Mouse (Mus musculus): ENCODE data around the gene Irs3. TPM values are rescaled to one million over a fixed set of nuclear protein-coding genes. Genes with fewer than 3 reads are reported as not detected.

Gene Irs3
- polyA plus RNA-seq, 1 experiment from 2014 or later, result 0.09 TPM

DNA sequence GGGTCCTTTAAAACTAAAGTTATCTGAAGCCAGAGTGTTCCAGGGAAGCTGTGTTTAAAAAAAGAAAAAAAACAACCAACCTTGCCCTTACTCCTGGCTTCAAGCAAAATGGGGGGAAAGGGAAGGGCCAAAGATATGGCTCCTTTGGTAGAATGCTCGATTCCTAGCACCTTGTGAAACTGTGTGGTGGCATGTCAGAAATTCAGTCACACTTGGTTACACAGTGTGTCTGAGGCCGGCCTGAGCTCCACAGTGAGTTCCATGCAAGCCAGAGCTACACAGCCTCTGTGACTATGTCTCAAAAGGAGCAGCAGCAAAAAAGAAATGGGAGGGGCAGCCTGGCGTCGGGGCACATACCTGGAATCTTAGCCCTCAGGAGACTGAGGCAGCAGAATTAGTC, 3.7 kb upstream of the Irs3 start:
- 33% methylated on average over 4 of the region's 4 CpGs for WGBS
- H3K27me3 ChIP-seq (replicated peaks; ENCODE audit: control insufficient read depth, insufficient read depth, low read length), result peaks cover 18% of the 10 kb centered on the region
- no peak overlapping the region for H3K4me2 ChIP-seq (ENCODE audit: low read length)
- ATAC-seq, result no peak
- no peak overlapping the region for H3K27ac ChIP-seq (ENCODE audit: low read length)
- H3K4me3 ChIP-seq (replicated peaks; ENCODE audit: low read length), result no peak overlapping the region
- H3K9ac ChIP-seq (replicated peaks; ENCODE audit: low read depth, low read length), result no peak overlapping the region
- peaks cover 5% of the 10 kb centered on the region; the same call in 1 of the 2 replicates for H3K36me3 ChIP-seq (ENCODE audit: control insufficient read depth, insufficient read depth)
- H3K9me3 ChIP-seq (ENCODE audit: control insufficient read depth, low read length), result no peaks in the 10 kb centered on the region
- peaks cover 10% of the 10 kb centered on the region; the same call in 1 of the 2 replicates for H3K4me1 ChIP-seq (replicated peaks; ENCODE audit: control insufficient read depth, insufficient read depth, low read length)

- no peak overlapping the region for H3K9ac ChIP-seq (replicated peaks; ENCODE audit: low read depth, low read length)
- no peaks in the 10 kb centered on the region for H3K9me3 ChIP-seq (ENCODE audit: control insufficient read depth, low read length)
- peak; percentile 57; the same call in 1 of the 2 replicates for ATAC-seq
- H3K36me3 ChIP-seq (ENCODE audit: control insufficient read depth, insufficient read depth), result peaks cover 5% of the 10 kb centered on the region; the same call in 1 of the 2 replicates
- H3K4me3 ChIP-seq (replicated peaks; ENCODE audit: low read length), result no peak overlapping the region
- 84% methylated on average over 9 of the region's 9 CpGs for WGBS
- no peak overlapping the region for H3K4me2 ChIP-seq (ENCODE audit: low read length)
- H3K27me3 ChIP-seq (replicated peaks; ENCODE audit: control insufficient read depth, insufficient read depth, low read length), result peaks cover 27% of the 10 kb centered on the region
- peaks cover 10% of the 10 kb centered on the region; the same call in 1 of the 2 replicates for H3K4me1 ChIP-seq (replicated peaks; ENCODE audit: control insufficient read depth, insufficient read depth, low read length)
- H3K27ac ChIP-seq (ENCODE audit: low read length), result no peak overlapping the region
Observed at GRCm38 (mm10) chr5:137647827-137648601, 2.5 kb upstream of the Irs3 start.

GRCm38 (mm10) chr5:137645091-137645651, 343 bp downstream of the Irs3 start:
- Histone ChIP-seq H3K9ac (replicated peaks; ENCODE audit: low read depth, low read length) (peak overlapping the region; percentile 41; the same call in 1 of the 2 replicates), H3K4me2 (ENCODE audit: low read length) (peak overlapping the region; percentile 44), H3K4me1 (replicated peaks; ENCODE audit: control insufficient read depth, insufficient read depth, low read length) (peaks cover 10% of the 10 kb centered on the region; the same call in 1 of the 2 replicates), H3K9me3 (ENCODE audit: control insufficient read depth, low read length) (no peaks in the 10 kb centered on the region), H3K27me3 (replicated peaks; ENCODE audit: control insufficient read depth, insufficient read depth, low read length) (peaks cover 27% of the 10 kb centered on the region), H3K4me3 (replicated peaks; ENCODE audit: low read length) (peak overlapping the region; percentile 32), H3K27ac (ENCODE audit: low read length) (no peak overlapping the region), H3K36me3 (ENCODE audit: control insufficient read depth, insufficient read depth) (peaks cover 4% of the 10 kb centered on the region; the same call in 1 of the 2 replicates)
- 2% methylated on average over 44 of the region's 44 CpGs for WGBS
- no peak for ATAC-seq

GRCm38 (mm10) chr5:137644484-137644883, 1.0 kb downstream of the Irs3 start:
- Histone ChIP-seq H3K9me3 (ENCODE audit: control insufficient read depth, low read length) (no peaks in the 10 kb centered on the region), H3K4me2 (ENCODE audit: low read length) (no peak overlapping the region), H3K4me3 (replicated peaks; ENCODE audit: low read length) (no peak overlapping the region), H3K27me3 (replicated peaks; ENCODE audit: control insufficient read depth, insufficient read depth, low read length) (peaks cover 27% of the 10 kb centered on the region), H3K9ac (replicated peaks; ENCODE audit: low read depth, low read length) (no peak overlapping the region), H3K27ac (ENCODE audit: low read length) (no peak overlapping the region), H3K36me3 (ENCODE audit: control insufficient read depth, insufficient read depth) (peaks cover 10% of the 10 kb centered on the region), H3K4me1 (replicated peaks; ENCODE audit: control insufficient read depth, insufficient read depth, low read length) (peaks cover 5% of the 10 kb centered on the region; the same call in 1 of the 2 replicates)
- 40% methylated on average over 19 of the region's 19 CpGs for WGBS
- no peak for ATAC-seq

DNA sequence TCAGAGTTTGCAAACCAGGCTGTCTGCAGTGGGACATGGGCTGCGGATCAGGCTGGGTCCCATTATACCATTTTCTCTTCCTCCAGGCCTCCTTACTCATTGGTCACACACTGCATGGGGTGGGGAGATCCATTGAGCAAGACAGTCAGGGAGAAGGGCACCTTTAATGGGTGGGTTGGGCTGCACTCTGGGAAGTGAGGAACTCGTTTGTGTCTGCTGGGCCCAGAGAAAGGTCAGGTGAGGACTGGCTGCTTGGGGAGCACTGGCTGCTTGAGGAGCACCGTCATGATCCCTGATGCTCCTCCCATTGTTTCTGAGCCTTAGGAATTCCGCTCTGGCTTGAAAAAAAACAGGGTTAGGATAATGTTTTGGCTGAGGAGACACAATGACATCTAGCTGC, 2.6 kb downstream of the Irs3 start:
- no peak overlapping the region for H3K4me2 ChIP-seq (ENCODE audit: low read length)
- H3K4me1 ChIP-seq (replicated peaks; ENCODE audit: control insufficient read depth, insufficient read depth, low read length), result peaks cover 5% of the 10 kb centered on the region; the same call in 1 of the 2 replicates
- peaks cover 17% of the 10 kb centered on the region for H3K36me3 ChIP-seq (ENCODE audit: control insufficient read depth, insufficient read depth)
- no peak overlapping the region for H3K4me3 ChIP-seq (replicated peaks; ENCODE audit: low read length)
- H3K9ac ChIP-seq (replicated peaks; ENCODE audit: low read depth, low read length), result no peak overlapping the region
- ATAC-seq, result no peak
- 55% methylated on average over 4 of the region's 4 CpGs for WGBS
- H3K9me3 ChIP-seq (ENCODE audit: control insufficient read depth, low read length), result no peaks in the 10 kb centered on the region
- H3K27me3 ChIP-seq (replicated peaks; ENCODE audit: control insufficient read depth, insufficient read depth, low read length), result peaks cover 27% of the 10 kb centered on the region
- no peak overlapping the region for H3K27ac ChIP-seq (ENCODE audit: low read length)

DNA sequence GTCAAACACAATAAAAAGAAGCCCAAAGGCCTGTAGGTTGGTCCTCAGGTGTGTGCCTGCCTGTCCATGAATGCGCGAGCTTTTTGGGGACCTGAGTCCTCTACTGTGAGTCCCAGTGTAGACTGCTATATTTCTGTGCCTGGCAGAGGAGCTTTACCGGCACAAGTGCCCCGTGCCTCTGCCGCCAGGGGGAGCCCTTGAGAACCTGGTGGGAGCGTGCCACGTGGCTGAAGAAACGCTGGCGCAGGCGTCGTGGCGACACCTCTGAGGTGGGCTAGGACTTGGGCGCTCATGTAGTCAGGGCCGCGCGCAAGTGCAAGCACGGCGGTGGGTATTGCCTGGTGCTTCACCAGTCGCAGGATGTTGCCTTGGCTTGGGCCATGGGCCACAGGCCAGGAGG, 4.5 kb downstream of the Irs3 start, which contains the start of gene Sap25:
Sap25 (plus strand) TSS at position 281 of the 400 bp plus-strand sequence.
- Histone ChIP-seq H3K27me3 (replicated peaks; ENCODE audit: control insufficient read depth, insufficient read depth, low read length) (peaks cover 24% of the 10 kb centered on the region), H3K36me3 (ENCODE audit: control insufficient read depth, insufficient read depth) (peaks cover 31% of the 10 kb centered on the region), H3K4me2 (ENCODE audit: low read length) (no peak within 1 kb of the TSS), H3K4me3 (replicated peaks; ENCODE audit: low read length) (no peak within 1 kb of the TSS), H3K4me1 (replicated peaks; ENCODE audit: control insufficient read depth, insufficient read depth, low read length) (peaks cover 5% of the 10 kb centered on the region; the same call in 1 of the 2 replicates), H3K9me3 (ENCODE audit: control insufficient read depth, low read length) (no peaks in the 10 kb centered on the region), H3K27ac (ENCODE audit: low read length) (no peak within 1 kb of the TSS), H3K9ac (replicated peaks; ENCODE audit: low read depth, low read length) (no peak within 1 kb of the TSS)
- no peak for ATAC-seq
- 90% methylated on average over 19 of the region's 19 CpGs for WGBS

- Histone ChIP-seq H3K4me1 (replicated peaks; ENCODE audit: control insufficient read depth, insufficient read depth, low read length) (no peaks in the 10 kb centered on the region), H3K27me3 (replicated peaks; ENCODE audit: control insufficient read depth, insufficient read depth, low read length) (peaks cover 11% of the 10 kb centered on the region), H3K27ac (ENCODE audit: low read length) (no peak overlapping the region), H3K4me3 (replicated peaks; ENCODE audit: low read length) (no peak overlapping the region), H3K4me2 (ENCODE audit: low read length) (no peak overlapping the region), H3K9ac (replicated peaks; ENCODE audit: low read depth, low read length) (0 out of 2 replicates have a peak overlapping the region, but pooled peaks have one; percentile 3), H3K36me3 (ENCODE audit: control insufficient read depth, insufficient read depth) (peaks cover 35% of the 10 kb centered on the region), H3K9me3 (ENCODE audit: control insufficient read depth, low read length) (no peaks in the 10 kb centered on the region)
- WGBS, result 91% methylated on average over 7 of the region's 7 CpGs
- ATAC-seq, result no peak
Observed at GRCm38 (mm10) chr5:137639472-137639871, 6.0 kb downstream of the Irs3 start.

DNA sequence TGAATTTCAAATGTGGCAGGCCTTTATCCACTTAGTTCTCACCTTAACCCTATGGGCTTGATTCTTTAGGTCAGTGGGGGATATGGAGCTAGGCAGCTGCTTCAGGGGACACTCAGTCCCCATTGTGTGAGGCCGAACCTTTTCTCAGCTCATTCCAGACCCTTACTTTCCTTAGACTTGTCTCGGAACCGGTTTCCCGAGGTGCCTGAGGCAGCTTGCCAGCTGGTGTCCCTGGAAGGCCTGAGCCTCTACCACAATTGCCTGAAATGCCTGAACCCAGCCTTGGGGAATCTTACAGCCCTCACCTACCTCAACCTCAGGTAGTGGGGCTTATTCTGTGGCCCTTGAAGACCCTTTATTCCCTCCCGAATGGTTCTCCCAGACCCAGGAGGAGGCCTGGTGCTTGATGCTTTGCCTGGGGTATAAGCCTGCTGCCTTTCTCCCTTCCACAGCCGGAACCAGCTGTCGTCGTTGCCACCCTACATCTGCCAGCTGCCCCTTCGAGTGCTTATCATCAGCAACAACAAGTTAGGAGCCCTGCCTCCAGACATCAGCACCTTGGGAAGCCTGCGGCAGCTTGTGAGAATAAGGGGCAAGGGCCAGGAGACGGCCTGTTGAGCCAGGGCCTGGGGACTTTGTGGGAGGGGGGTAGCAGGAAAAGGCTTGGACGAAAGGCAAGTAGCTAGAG, 12.0 kb downstream of the Irs3 start:
- H3K36me3 ChIP-seq (ENCODE audit: control insufficient read depth, insufficient read depth), result peaks cover 18% of the 10 kb centered on the region; the same call in 1 of the 2 replicates
- H3K27ac ChIP-seq (ENCODE audit: low read length), result no peak overlapping the region
- H3K27me3 ChIP-seq (replicated peaks; ENCODE audit: control insufficient read depth, insufficient read depth, low read length), result no peaks in the 10 kb centered on the region
- H3K4me2 ChIP-seq (ENCODE audit: low read length), result no peak overlapping the region
- peaks cover 20% of the 10 kb centered on the region for H3K4me1 ChIP-seq (replicated peaks; ENCODE audit: control insufficient read depth, insufficient read depth, low read length)
- no peaks in the 10 kb centered on the region for H3K9me3 ChIP-seq (ENCODE audit: control insufficient read depth, low read length)
- H3K9ac ChIP-seq (replicated peaks; ENCODE audit: low read depth, low read length), result no peak overlapping the region
- WGBS, result 84% methylated on average over 12 of the region's 12 CpGs
- no peak for ATAC-seq
- no peak overlapping the region for H3K4me3 ChIP-seq (replicated peaks; ENCODE audit: low read length)

- ATAC-seq, result no peak
- 84% methylated on average over 4 of the region's 4 CpGs for WGBS
- no peaks in the 10 kb centered on the region for H3K27me3 ChIP-seq (replicated peaks; ENCODE audit: control insufficient read depth, insufficient read depth, low read length)
- H3K4me2 ChIP-seq (ENCODE audit: low read length), result no peak overlapping the region
- H3K4me1 ChIP-seq (replicated peaks; ENCODE audit: control insufficient read depth, insufficient read depth, low read length), result peaks cover 26% of the 10 kb centered on the region
- no peak overlapping the region for H3K4me3 ChIP-seq (replicated peaks; ENCODE audit: low read length)
- no peak overlapping the region for H3K27ac ChIP-seq (ENCODE audit: low read length)
- peaks cover 7% of the 10 kb centered on the region; the same call in 1 of the 2 replicates for H3K36me3 ChIP-seq (ENCODE audit: control insufficient read depth, insufficient read depth)
- no peak overlapping the region for H3K9ac ChIP-seq (replicated peaks; ENCODE audit: low read depth, low read length)
- H3K9me3 ChIP-seq (ENCODE audit: control insufficient read depth, low read length), result no peaks in the 10 kb centered on the region
Observed at GRCm38 (mm10) chr5:137631591-137631990, 13.9 kb downstream of the Irs3 start.
